Mouse (Mus musculus) forebrain, embryonic 14.5 days (tissue): ENCODE measurements around the gene Oxct1. TPM values are rescaled to one million over a fixed set of nuclear protein-coding genes. Genes with fewer than 3 reads are reported as not detected.

Source experiments
- ATAC-seq: fragments of 200-750 bp; cut with Nextera tagmentation; 2 replicates; pipeline ENCODE4 v1.8.0; 2017; ENCODE audit warnings: mild to moderate bottlenecking, moderate library complexity
- DNase-seq: peaks from one replicate; pipeline ENCODE4 v3.0.0-alpha.2; 2015; ENCODE audit warnings: low spot score
- H3K27ac ChIP-seq: fragments of 300-500 bp; sonication (generic); 2 replicates; pipeline ENCODE4 v1.5.1; 2014; ENCODE audit warnings: low read depth, mild to moderate bottlenecking, control low read depth, low read length, moderate library complexity
- H3K27me3 ChIP-seq: fragments of 300-500 bp; sonication (generic); replicated peaks from 2 replicates; pipeline ENCODE4 v1.6.1; 2014; ENCODE audit warnings: low read length, control low read depth, mixed read lengths; ENCODE audit not compliant: control insufficient read depth, insufficient read depth
- H3K36me3 ChIP-seq: fragments of 300-500 bp; sonication (generic); 2 replicates; pipeline ENCODE4 v1.6.1; 2014; ENCODE audit warnings: low read length, control low read depth; ENCODE audit not compliant: control insufficient read depth, insufficient read depth
- H3K4me1 ChIP-seq: fragments of 300-500 bp; sonication (generic); 2 replicates; pipeline ENCODE4 v1.6.1; 2014; ENCODE audit warnings: antibody characterized with exemption, low read length, control low read depth; ENCODE audit not compliant: control insufficient read depth, insufficient read depth
- H3K4me2 ChIP-seq: fragments of 300-500 bp; sonication (generic); 2 replicates; pipeline ENCODE4 v1.6.1; 2014; ENCODE audit warnings: mild to moderate bottlenecking, control low read depth, low read length
- H3K4me3 ChIP-seq: fragments of 300-500 bp; sonication (generic); 2 replicates; pipeline ENCODE4 v1.5.1; 2014; ENCODE audit warnings: low read depth, low read length, control low read depth
- H3K9ac ChIP-seq: fragments of 300-500 bp; sonication (generic); 2 replicates; pipeline ENCODE4 v1.6.1; 2014; ENCODE audit warnings: mild to moderate bottlenecking, low read length, control low read depth, moderate library complexity
- H3K9me3 ChIP-seq: fragments of 300-500 bp; sonication (generic); replicated peaks from 2 replicates; pipeline ENCODE4 v1.6.1; 2016; ENCODE audit warnings: low read length, control low read depth, mixed read lengths; ENCODE audit not compliant: control insufficient read depth
- WGBS: fragments of 180-500 bp; shearing (Covaris S2); extraction: QIAGEN DNeasy Blood & Tissue Kit; methylation state at CpG from one replicate; pipeline ENCODE4 v1.1.7; 2014; 5-methylcytosine and 5-hydroxymethylcytosine counted together
- polyA plus RNA-seq: library from polyadenylated mRNA; unstranded; fragments of >200 nt; fragmentation: Nextera tagmentation; extraction: Ambion mirVana; gene quantifications from 2 replicates; pipeline ENCODE4 v1.2.1, GENCODE M21; 2014

Gene Oxct1
- polyA plus RNA-seq, 1 experiment from 2014 or later: 244 TPM

DNA sequence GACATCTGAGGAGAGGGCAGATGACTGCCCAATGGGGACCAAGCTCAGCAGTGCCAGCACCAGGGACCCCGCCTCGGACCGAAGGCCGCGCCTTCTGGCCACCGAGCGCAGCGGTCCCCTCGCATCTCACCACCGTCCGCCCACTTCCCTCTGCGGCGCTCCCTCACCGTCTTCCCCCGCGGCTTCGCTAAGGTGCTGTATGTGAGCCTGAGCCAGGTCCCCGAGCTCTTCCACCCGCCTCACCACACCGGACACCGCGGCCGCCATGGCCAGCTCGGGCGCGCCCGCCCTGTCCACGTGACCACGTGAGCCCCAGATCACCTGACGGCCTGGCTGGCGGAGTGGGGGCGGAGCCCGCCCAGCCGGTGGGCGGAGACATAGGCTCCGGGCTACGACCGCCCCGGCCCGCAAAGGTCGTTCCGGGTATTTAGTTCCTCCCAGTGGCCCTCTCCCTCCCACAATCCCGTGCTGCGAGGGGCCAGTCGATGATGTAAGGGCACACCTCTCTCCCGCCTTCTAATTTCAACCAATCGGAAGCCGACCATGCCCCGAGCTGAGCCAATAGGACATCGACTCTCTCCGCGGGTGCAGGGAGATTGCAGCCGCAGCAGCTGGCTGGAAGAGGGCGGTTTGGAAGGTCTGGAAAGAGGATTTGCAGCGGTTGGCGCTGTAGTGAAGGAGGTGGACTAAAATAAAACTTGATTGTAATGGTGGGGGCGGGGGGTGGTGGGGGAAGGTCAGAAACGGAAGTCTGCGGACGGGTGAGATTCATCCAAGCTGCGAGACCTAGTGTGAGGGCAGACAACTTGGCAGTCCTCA lies 30.5 kb upstream of the Oxct1 start, which contains the start of gene AW549877:
AW549877 (minus strand) TSS at position 297 of the 819 bp plus-strand sequence.
- Histone ChIP-seq H3K9me3 (no peaks in the 10 kb centered on the region), H3K27me3 (no peaks in the 10 kb centered on the region), H3K9ac (peak within 1 kb of the TSS; percentile 83), H3K36me3 (peaks cover 13% of the 10 kb centered on the region), H3K27ac (peak within 1 kb of the TSS; percentile 87), H3K4me2 (peak within 1 kb of the TSS; percentile 69), H3K4me1 (peaks cover 4% of the 10 kb centered on the region; the same call in 1 of the 2 replicates), H3K4me3 (peak within 1 kb of the TSS; percentile 76)
- under 1% methylated on average over 59 of the region's 61 CpGs for WGBS
- ATAC-seq: peak; percentile 99
- DNase-seq: peak; percentile 99

DNA sequence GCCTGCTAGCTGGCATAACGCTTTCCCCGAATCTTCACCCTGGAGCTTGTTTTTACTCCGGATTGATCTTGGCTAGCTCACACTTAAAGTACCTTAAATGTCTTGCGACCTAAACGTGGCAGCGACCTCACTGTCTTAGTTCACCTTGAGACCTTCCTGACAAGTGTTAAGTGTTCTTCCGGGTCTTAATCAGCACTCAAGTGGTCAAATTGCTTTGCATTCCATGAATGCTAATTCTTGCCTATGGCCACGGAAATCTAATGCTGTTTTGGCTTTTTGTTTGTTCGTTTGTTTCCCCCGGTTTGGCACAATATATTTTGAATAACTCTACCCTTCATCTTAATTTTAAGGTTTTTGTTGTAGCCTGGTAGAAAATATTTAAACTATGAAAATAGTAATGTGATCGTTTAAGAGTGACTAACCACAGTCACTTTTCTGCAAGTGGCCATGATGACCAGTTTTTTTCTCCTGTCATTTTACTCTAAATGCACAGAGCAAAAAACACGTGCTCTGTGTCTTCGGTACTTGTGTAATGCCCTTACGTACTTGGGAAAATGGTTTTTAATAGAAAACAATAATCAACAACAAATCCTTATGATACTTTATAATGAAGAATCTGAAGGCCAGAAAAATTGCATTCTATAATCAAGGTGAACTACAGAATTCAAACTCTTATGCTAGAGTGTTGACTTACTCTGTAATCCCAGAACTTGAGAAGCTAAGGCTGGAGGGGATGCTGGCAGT lies 29.7 kb upstream of the Oxct1 start:
- ATAC-seq: no peak; the same call in 1 of the 2 replicates
- WGBS: 23% methylated on average over 14 of the region's 14 CpGs

DNA sequence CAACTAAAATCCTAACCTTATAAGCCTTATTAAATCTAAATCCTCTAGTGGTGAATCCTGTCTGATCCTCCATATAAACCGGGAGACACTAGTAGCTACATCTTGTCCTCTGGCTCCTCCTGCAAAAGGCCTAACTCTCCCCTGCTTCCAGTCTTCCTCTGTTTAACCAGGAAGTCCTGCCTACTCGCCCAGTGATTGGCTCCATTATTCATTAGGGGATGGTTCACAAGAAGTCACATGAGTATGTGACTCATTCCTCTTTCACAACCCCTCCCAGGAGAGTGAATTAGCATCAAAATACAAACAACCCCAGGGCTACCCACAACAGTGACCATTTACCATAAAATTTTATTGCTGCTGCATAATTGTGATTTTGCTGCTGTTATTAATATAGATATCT lies 27.0 kb upstream of the Oxct1 start:
- Histone ChIP-seq H3K9ac (no peak overlapping the region), H3K4me3 (no peak overlapping the region), H3K4me2 (no peak overlapping the region), H3K36me3 (no peaks in the 10 kb centered on the region), H3K27ac (no peak overlapping the region), H3K9me3 (no peaks in the 10 kb centered on the region), H3K27me3 (no peaks in the 10 kb centered on the region), H3K4me1 (peaks cover 4% of the 10 kb centered on the region; the same call in 1 of the 2 replicates)
- 82% methylated on average over 2 of the region's 2 CpGs for WGBS
- DNase-seq: no peak
- ATAC-seq: no peak

More for the DNA sequence above, 29.7 kb upstream of the Oxct1 start:
- DNase-seq: no peak
- Histone ChIP-seq H3K27me3 (no peaks in the 10 kb centered on the region), H3K9me3 (no peaks in the 10 kb centered on the region), H3K9ac (peak overlapping the region; percentile 51; the same call in 1 of the 2 replicates), H3K36me3 (peaks cover 7% of the 10 kb centered on the region), H3K4me3 (peak overlapping the region; percentile 76), H3K4me1 (peaks cover 4% of the 10 kb centered on the region; the same call in 1 of the 2 replicates), H3K27ac (peak overlapping the region; percentile 40), H3K4me2 (peak overlapping the region; percentile 69)

DNA sequence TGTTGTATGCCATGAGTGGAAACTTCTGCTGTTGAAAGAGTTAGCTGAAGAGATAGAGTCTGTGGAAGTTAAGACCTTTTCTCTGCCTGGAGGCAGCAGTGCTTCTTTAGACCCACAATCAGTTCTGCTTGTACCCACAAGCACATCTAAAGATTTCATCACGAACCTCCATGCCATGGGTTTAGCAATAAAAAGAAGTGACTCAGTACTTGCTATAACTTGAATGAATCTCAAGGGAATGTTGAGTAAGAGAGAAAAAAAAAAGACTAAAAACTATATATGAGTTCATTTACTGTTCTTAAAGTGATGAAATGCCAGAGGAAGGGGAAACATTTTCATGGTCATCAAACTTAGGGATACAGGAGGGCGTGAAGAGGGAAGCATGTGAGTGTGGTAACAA lies 25.6 kb upstream of the Oxct1 start:
- ATAC-seq (no peak), DNase-seq (no peak)
- no peaks in the 10 kb centered on the region for H3K4me1 ChIP-seq
- WGBS: 87% methylated on average over 2 of the region's 2 CpGs
- H3K27me3 ChIP-seq: no peaks in the 10 kb centered on the region
- H3K4me2 ChIP-seq: no peak overlapping the region
- no peak overlapping the region for H3K27ac ChIP-seq
- no peaks in the 10 kb centered on the region for H3K36me3 ChIP-seq
- no peak overlapping the region for H3K4me3 ChIP-seq
- peaks cover 2% of the 10 kb centered on the region; the same call in 1 of the 2 replicates for H3K9me3 ChIP-seq
- H3K9ac ChIP-seq: no peak overlapping the region

DNA sequence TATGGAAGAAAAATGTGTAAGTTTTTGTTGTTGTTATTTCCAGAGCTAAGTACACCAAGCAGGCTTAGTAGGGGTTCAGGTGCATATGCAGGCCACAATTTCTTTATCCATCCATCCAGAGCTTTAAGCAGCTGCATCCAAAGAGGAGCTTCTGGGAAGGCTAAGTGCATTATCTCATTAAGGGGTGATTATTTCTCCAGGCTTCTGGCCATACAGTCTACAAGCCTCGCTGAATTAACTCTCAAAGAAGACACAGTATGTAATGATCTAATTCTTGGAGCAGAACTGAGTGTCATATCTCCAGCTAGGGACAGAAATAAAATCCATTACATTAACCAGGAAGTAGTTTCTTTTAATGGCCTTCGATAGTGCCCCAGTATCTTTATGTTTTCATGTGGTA lies 12.3 kb upstream of the Oxct1 start:
- Histone ChIP-seq H3K4me1 (no peaks in the 10 kb centered on the region), H3K27me3 (no peaks in the 10 kb centered on the region), H3K36me3 (no peaks in the 10 kb centered on the region), H3K9ac (no peak overlapping the region), H3K9me3 (no peaks in the 10 kb centered on the region), H3K27ac (no peak overlapping the region), H3K4me3 (no peak overlapping the region), H3K4me2 (no peak overlapping the region)
- ATAC-seq (no peak), DNase-seq (no peak)
- 75% methylated on average over 2 of the region's 2 CpGs for WGBS

DNA sequence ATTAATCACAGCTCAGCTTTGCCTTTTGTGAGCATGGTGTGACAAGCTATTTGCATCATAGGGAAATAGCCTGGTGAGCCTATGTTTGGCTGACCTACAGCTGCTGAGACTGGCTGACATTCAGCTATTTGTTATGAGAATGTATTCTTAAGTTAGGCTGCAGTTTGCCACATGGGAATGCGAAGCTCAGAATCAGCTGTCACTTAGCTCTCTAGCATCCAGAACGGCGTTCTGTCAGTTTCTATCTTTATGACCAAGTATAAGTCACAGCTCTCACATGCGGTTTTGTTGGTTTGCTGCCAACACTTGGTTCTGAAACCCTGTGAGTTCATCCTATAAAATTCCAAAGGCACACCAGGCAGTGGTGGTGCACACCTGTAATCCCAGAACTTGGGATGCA lies 5.5 kb upstream of the Oxct1 start:
- no peak overlapping the region for H3K4me3 ChIP-seq
- H3K4me1 ChIP-seq: no peaks in the 10 kb centered on the region
- H3K9ac ChIP-seq: no peak overlapping the region
- no peak overlapping the region for H3K4me2 ChIP-seq
- ATAC-seq: no peak
- no peaks in the 10 kb centered on the region for H3K9me3 ChIP-seq
- H3K27me3 ChIP-seq: no peaks in the 10 kb centered on the region
- DNase-seq: no peak
- H3K36me3 ChIP-seq: no peaks in the 10 kb centered on the region
- no peak overlapping the region for H3K27ac ChIP-seq
- 72% methylated on average over 4 of the region's 4 CpGs for WGBS

DNA sequence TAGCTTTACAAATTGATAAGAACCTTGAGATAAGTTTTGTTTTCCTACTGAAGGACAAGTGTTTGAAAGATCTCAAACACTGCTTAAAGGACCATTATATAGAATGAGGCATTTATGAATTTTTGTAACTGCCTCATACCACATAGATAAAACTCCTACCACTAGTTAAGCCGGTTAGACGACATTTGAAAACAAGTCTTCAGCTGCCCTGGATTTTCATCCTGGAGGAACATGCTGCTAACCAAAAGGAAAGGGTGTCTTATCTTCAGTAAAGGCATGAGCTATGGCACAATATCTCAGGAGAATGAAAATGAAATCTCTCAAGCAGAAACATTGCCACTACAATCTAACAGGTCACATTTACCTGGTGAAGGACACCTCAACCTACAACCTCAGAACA lies 2.4 kb upstream of the Oxct1 start:
- no peak overlapping the region for H3K9ac ChIP-seq
- no peaks in the 10 kb centered on the region for H3K9me3 ChIP-seq
- no peak overlapping the region for H3K4me3 ChIP-seq
- H3K4me2 ChIP-seq: no peak overlapping the region
- DNase-seq (no peak), ATAC-seq (no peak)
- H3K27ac ChIP-seq: no peak overlapping the region
- WGBS: 97% methylated on average over 2 of the region's 2 CpGs
- no peaks in the 10 kb centered on the region for H3K36me3 ChIP-seq
- no peaks in the 10 kb centered on the region for H3K27me3 ChIP-seq
- H3K4me1 ChIP-seq: peaks cover 8% of the 10 kb centered on the region; the same call in 1 of the 2 replicates

DNA sequence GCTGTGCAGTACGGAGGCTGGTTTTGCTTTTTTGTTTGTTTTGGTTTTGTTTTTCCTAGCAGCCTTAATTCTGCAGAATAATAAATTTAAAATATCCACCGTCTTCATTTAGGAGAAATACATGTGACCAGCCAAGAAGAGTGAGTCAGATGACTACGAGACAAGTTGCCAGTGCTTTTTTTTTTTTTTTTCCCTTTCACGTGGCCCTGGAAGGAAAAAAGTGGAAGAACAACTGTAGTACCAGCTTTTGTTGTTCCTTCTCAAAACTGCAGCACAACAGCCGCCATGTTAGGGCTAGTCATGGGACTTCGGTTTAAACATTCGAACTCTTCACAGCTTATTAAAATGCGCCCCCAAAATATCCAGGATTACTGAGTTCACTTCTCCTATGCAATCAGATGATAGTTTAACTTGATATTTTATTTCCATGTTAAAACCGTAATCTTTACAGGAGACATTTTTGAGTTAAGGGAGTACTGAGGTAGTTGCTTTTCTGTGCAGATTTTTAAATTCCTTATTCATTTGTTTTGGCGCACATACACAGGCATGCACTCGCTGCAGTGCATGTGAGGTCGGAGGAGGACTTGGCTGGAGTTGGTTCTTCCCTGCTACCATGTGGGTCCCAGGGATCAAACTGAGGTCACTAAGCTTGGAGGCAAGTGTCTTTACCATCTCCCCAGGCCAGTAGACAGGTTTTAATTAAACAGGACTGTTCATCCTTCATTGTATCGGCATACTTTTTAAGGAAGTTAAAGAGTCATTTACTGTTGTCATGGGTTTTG lies 1.3 kb upstream of the Oxct1 start:
- ATAC-seq: no peak
- no peak overlapping the region for H3K9ac ChIP-seq
- H3K4me2 ChIP-seq: no peak overlapping the region
- no peaks in the 10 kb centered on the region for H3K9me3 ChIP-seq
- WGBS: 82% methylated on average over 13 of the region's 13 CpGs
- H3K27ac ChIP-seq: no peak overlapping the region
- H3K4me3 ChIP-seq: no peak overlapping the region
- no peaks in the 10 kb centered on the region for H3K27me3 ChIP-seq
- DNase-seq: no peak
- no peaks in the 10 kb centered on the region for H3K36me3 ChIP-seq
- H3K4me1 ChIP-seq: peaks cover 8% of the 10 kb centered on the region; the same call in 1 of the 2 replicates
